Mouse (Mus musculus): ENCODE results near the gene Upp2. TPM values are rescaled to one million over a fixed set of nuclear protein-coding genes. Genes with fewer than 3 reads are reported as not detected.

Gene Upp2
- 0.38 and 1.2 TPM in 2 replicates for polyA plus RNA-seq (2012; ENCODE audit: low replicate concordance)

GRCm38 (mm10) chr2:58567066-58567810 lies at the start of gene Upp2, which contains the start of gene Acvr1:
Upp2 (plus strand) TSS chr2:58567298.
Acvr1 (minus strand) TSS chr2:58567157.

Other genes with a start within 250 kb of the Upp2 start
- gene Acvr1c, start 209.4 kb upstream of the Upp2 start, polyA plus RNA-seq (2012; ENCODE audit: low replicate concordance) = 0.01 TPM in 1 of 2 replicates, not detected in the other
- not detected in 2 replicates for gene Gm17409, start 97.2 kb upstream of the Upp2 start, polyA plus RNA-seq (2012; ENCODE audit: low replicate concordance)
- gene Acvr1, start 141 bp upstream of the Upp2 start, polyA plus RNA-seq (2012; ENCODE audit: low replicate concordance) = 1.0 and 1.4 TPM in 2 replicates